Mouse (Mus musculus) mature B cell (primary cell): ENCODE measurements around the gene Dok4.
"Not testable (repeated sequence)": the region's sequence is repeated elsewhere in the genome, so short reads cannot be mapped to it uniquely, and the experiment has no call there.

Experiments used
- in situ Hi-C: fragments of 300-500 bp; cut with MboI; formaldehyde crosslinking; loops from 2 replicates; pipeline ENCODE4 v1.14.3; 2019

Dok4 gene

GRCm38 (mm10) chr8:94888383-94889036 lies 12.4 kb upstream of the Dok4 start:
- in situ Hi-C loops = no loop called here

GRCm38 (mm10) chr8:94880742-94881141 lies 4.6 kb upstream of the Dok4 start:
- in situ Hi-C loops = no loop called here

DNA sequence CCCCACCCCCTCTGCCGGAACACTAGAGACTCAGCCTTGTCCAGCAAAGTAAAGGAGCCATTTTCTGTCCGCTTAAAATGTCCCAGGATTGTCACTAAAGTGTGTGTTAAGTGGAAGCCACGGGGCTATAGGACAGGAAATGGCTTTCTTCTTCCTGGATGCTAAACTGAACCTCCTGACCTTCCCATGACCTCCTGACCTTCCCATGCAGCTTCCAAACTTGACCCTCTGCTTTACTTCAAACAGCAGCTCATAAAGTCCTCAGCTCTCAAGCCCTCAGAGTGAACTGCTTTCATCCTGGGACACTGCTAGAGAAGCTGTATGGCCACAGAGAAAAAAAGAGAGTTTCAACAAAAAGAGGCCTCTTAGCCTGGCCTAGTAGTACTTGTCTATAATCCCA lies 690 bp upstream of the Dok4 start:
- in situ Hi-C loops = no loop called here

- in situ Hi-C loops = no loop called here
Observed at GRCm38 (mm10) chr8:94875871-94876150, 319 bp downstream of the Dok4 start.

- in situ Hi-C loops = no loop called here
Observed at GRCm38 (mm10) chr8:94875096-94875870, 847 bp downstream of the Dok4 start.

- in situ Hi-C loops = no loop called here
Observed at GRCm38 (mm10) chr8:94874358-94874757, 1.8 kb downstream of the Dok4 start.

GRCm38 (mm10) chr8:94872576-94872975 lies 3.6 kb downstream of the Dok4 start:
- in situ Hi-C loops = no loop called here

GRCm38 (mm10) chr8:94872156-94872555 lies 4.0 kb downstream of the Dok4 start:
- in situ Hi-C loops = no loop called here

- in situ Hi-C loops = no loop called here
Observed at GRCm38 (mm10) chr8:94871108-94871894, 4.8 kb downstream of the Dok4 start.

- in situ Hi-C loops = no loop called here
Observed at GRCm38 (mm10) chr8:94870474-94871107, 5.5 kb downstream of the Dok4 start.

DNA sequence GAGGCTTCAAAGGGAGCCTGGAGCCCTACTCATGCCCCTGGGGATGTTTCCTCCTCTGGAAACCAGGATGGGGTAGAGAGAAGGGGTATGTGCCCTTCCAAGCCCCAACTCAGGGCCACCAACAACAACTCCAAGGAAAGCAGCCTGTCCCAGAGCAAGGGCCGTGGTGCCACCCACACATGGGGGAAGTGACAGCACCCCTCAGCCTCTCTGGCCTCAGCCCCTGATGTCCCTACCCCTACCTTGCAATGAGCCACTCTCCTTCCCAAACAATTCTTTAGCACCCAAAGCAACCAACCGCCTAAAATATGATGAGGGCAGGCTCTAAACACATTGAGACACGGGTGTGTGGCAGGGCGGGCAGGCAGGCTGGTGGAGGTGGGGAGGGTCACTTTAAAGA lies 6.1 kb downstream of the Dok4 start:
- in situ Hi-C loops = no loop called here

GRCm38 (mm10) chr8:94869146-94869545 lies 7.0 kb downstream of the Dok4 start:
- in situ Hi-C loops = no loop called here

DNA sequence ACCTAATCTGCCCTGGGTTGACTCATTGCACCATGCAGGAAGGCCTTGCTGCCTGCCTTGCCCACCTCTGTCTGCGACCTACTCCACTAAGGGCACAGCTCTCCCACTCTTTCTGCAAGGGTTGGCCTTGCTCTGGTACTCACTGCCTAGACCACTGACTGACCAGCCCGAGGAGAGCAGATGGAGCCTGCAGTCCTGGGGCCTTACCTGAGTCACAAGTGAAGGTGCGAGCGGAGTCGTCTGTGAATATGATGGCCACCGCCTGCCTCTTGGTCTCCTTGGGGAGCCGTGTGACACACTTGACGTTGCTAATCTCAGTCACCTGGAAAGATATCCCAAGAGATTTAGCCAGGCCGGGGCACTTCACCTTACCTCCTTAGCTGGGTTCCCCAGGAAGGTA lies 9.2 kb downstream of the Dok4 start:
- in situ Hi-C loops = no loop called here

DNA sequence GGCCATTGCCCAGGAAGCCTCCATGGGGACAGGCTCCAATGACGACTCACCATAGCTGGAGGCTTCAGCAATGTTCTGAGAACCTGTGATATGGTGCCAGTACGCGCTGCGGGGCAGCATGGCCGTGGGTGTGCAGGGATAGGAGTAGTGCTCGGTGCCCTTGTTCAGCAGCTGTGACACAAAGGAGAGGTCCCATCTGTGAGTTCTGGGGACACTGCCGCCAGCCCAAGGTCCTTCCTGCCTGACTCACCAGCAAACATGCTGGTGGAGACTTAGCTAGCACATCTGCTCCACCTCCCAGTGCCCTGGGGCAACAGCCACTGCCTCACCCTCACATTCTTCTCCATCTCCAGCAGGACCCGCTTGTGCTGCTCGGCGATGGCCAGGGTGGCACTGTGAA lies 10.8 kb downstream of the Dok4 start:
- in situ Hi-C loops = no loop called here

GRCm38 (mm10) chr8:94863897-94864673 lies 12.0 kb downstream of the Dok4 start:
- in situ Hi-C loops = no loop called here

- in situ Hi-C loops = no loop called here
Observed at GRCm38 (mm10) chr8:94862487-94863220, 13.5 kb downstream of the Dok4 start.

DNA sequence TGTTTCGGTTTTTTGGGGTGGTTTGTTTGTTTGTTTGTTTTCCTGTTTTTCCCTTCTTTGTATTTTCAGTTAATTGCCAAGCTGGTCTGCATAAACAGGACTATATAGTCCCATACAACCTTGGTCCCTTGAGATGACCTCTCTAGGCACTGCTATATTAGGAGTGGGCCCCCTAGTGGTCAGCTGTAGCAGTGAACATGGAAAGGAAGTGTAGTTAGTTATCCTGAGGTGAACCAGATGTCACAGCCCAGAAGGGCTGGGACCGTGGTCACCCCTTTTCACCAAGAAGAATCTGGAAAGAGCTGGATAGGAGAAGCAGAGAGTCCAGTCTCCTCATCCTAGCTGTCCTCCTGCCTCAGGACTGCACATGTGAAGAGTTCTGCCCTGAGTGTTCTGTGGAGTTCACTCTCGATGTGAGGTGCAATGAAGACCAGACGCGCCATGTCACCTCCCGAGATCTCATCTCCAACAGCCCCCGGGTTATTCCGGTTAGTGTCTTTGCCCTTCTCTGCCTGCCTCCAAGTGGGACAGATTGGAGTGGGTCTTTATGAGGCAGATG lies 14.7 kb downstream of the Dok4 start:
- in situ Hi-C loops = no loop called here

GRCm38 (mm10) chr8:94857346-94858173 lies 18.6 kb downstream of the Dok4 start, which contains the start of gene Polr2c:
Gene Polr2c, plus strand, starts transcription at chr8:94857450.
- in situ Hi-C loops = no loop called here

DNA sequence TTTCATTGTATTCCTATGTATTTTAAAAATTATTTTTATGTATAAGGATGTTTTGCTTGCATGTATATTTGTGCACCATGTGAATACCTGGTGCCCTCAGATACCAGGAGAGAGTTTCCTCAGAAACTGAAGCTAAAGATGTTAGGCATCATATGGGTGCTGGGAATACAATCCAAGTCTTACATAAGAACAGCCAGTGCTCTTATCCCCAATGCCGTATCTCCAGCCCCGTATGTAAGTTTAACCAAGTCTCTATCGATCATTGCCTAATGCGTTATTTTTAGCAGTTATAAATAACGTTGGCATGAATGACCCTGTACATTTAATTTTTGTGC lies 19.2 kb downstream of the Dok4 start:
- in situ Hi-C loops = no loop called here

GRCm38 (mm10) chr8:94854761-94855160 lies 21.4 kb downstream of the Dok4 start:
- in situ Hi-C loops = not testable (repeated sequence)
